Mouse (Mus musculus) liver, embryonic 11.5 days (tissue): ENCODE data around the gene Tcerg1l. TPM values are rescaled to one million over a fixed set of nuclear protein-coding genes. Genes with fewer than 3 reads are reported as not detected.
A peak's percentile ranks its signal among the peaks of the same experiment; 100 is the strongest.

ENCODE experiments used
- ATAC-seq: fragments of 200-750 bp; cut with Nextera tagmentation; replicated peaks from 2 replicates; pipeline ENCODE4 v1.8.0; 2017; ENCODE audit warnings: moderate number of reproducible peaks, mild to moderate bottlenecking, moderate TSS enrichment, moderate library complexity; ENCODE audit not compliant: low FRiP score
- DNase-seq: peaks from one replicate; pipeline ENCODE4 v3.0.0-alpha.2; 2017; ENCODE audit warnings: low spot score
- H3K27ac ChIP-seq: fragments of 300-500 bp; sonication (generic); 2 replicates; pipeline ENCODE4 v1.5.1; 2014; ENCODE audit warnings: mild to moderate bottlenecking, low read depth, low read length, control low read depth
- H3K27me3 ChIP-seq: fragments of 300-500 bp; sonication (generic); replicated peaks from 2 replicates; pipeline ENCODE4 v1.6.1; 2014; ENCODE audit warnings: low read length, mixed read lengths; ENCODE audit not compliant: control insufficient read depth, insufficient read depth
- H3K36me3 ChIP-seq: fragments of 300-500 bp; sonication (generic); 2 replicates; pipeline ENCODE4 v1.6.1; 2014; ENCODE audit warnings: mild to moderate bottlenecking, low read length, moderate library complexity, mixed read lengths; ENCODE audit not compliant: control insufficient read depth, insufficient read depth
- H3K4me1 ChIP-seq: fragments of 300-500 bp; sonication (generic); replicated peaks from 2 replicates; pipeline ENCODE4 v1.6.1; 2014; ENCODE audit warnings: low read length, mixed read lengths; ENCODE audit not compliant: control insufficient read depth, insufficient read depth
- H3K4me2 ChIP-seq: fragments of 300-500 bp; sonication (generic); 2 replicates; pipeline ENCODE4 v1.6.1; 2014; ENCODE audit warnings: mild to moderate bottlenecking, control low read depth, moderate library complexity
- H3K4me3 ChIP-seq: fragments of 300-500 bp; sonication (generic); 2 replicates; pipeline ENCODE4 v1.5.1; 2014; ENCODE audit warnings: low read depth, low read length, control low read depth
- H3K9ac ChIP-seq: fragments of 300-500 bp; sonication (generic); 2 replicates; pipeline ENCODE4 v1.6.1; 2014; ENCODE audit warnings: low read depth, low read length, control low read depth
- H3K9me3 ChIP-seq: fragments of 300-500 bp; sonication (generic); 2 replicates; pipeline ENCODE4 v1.6.1; 2016; ENCODE audit warnings: low read length, inconsistent platforms, mixed read lengths; ENCODE audit not compliant: control insufficient read depth
- WGBS: fragments of 180-500 bp; shearing (Covaris S2); extraction: QIAGEN DNeasy Blood & Tissue Kit; methylation state at CpG from one replicate; pipeline ENCODE4 v1.1.7; 2014; 5-methylcytosine and 5-hydroxymethylcytosine counted together
- polyA plus RNA-seq: library from polyadenylated mRNA; unstranded; fragments of >200 nt; fragmentation: Nextera tagmentation; extraction: Ambion mirVana; gene quantifications from 2 replicates; pipeline ENCODE4 v1.2.1, GENCODE M21; 2014

The Tcerg1l gene
- polyA plus RNA-seq, 1 experiment from 2014 or later = 0.74 TPM

DNA sequence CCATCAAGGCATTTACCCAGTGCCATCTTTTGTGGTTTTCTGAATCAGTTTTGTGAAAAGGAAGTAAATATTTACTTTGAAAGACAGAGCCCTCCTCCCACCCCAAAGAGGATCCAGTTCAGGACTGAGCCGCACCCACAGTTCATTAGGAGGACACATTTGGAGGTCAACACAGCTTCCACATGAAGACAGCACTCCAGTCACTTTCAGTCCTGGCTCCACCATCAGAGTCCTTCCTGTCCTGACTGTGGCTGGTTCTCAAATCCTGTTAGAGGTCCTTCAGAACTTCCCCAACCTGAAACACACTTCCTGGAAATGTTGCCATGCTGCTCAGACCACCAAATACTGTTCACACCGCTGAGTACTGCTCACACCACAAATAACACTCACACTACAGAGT lies 201.4 kb downstream of the Tcerg1l start:
- H3K9ac ChIP-seq = no peak overlapping the region
- WGBS = 45% methylated on average over 2 of the region's 2 CpGs
- peak; percentile 53 for ATAC-seq
- H3K36me3 ChIP-seq = no peaks in the 10 kb centered on the region
- no peak for DNase-seq
- no peak overlapping the region for H3K27ac ChIP-seq
- H3K4me2 ChIP-seq = no peak overlapping the region
- H3K9me3 ChIP-seq = no peaks in the 10 kb centered on the region
- no peaks in the 10 kb centered on the region for H3K4me1 ChIP-seq
- no peaks in the 10 kb centered on the region for H3K27me3 ChIP-seq
- no peak overlapping the region for H3K4me3 ChIP-seq

DNA sequence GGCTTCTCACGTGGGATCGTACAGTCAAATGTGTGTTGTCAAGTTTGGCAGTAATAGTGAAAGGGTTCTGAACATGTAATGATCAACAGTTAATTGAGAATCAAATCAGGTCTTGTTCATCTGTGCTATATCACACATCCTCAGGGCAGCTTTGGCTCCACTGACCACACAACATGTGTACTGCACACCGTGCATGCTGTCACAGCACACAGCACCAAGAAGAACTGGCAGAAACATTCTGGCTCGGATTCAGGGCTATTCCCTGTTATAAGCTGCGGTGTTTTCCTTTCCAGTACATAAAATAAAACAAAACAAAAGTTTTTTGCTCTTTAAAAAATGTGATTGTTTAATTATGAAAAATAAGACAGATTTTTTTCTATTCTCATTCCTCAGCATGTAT lies 213.3 kb downstream of the Tcerg1l start:
- H3K27me3 ChIP-seq = no peaks in the 10 kb centered on the region
- H3K4me3 ChIP-seq = no peak overlapping the region
- no peaks in the 10 kb centered on the region for H3K4me1 ChIP-seq
- H3K36me3 ChIP-seq = no peaks in the 10 kb centered on the region
- no peaks in the 10 kb centered on the region for H3K9me3 ChIP-seq
- no peak overlapping the region for H3K27ac ChIP-seq
- H3K4me2 ChIP-seq = no peak overlapping the region
- DNase-seq (no peak), ATAC-seq (no peak)
- H3K9ac ChIP-seq = no peak overlapping the region
- WGBS = 81% methylated on average over 5 of the region's 5 CpGs

DNA sequence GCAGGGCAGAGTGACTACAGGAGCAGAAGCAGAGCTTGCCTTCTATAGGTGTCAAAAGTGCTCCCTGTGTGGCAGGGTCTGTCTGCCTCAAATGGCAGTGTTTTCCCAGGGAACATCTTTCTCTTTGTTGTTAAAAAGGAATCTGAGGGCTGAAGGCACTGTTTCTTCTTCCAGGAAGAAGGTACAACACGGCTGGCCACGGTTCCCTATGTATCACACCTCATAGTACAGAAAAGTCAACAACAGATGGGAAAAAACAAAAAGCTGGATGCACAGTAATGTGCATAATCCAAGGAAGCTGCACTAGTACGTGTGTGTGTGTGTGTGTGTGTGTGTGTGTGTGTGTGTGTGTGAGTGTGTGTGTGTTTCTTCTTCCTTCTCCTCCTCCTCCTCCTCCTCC lies 215.3 kb downstream of the Tcerg1l start:
- Histone ChIP-seq H3K9ac (no peak overlapping the region), H3K36me3 (no peaks in the 10 kb centered on the region), H3K27me3 (no peaks in the 10 kb centered on the region), H3K27ac (no peak overlapping the region), H3K4me1 (no peaks in the 10 kb centered on the region), H3K9me3 (no peaks in the 10 kb centered on the region), H3K4me2 (no peak overlapping the region), H3K4me3 (no peak overlapping the region)
- 51% methylated on average over 3 of the region's 3 CpGs for WGBS
- ATAC-seq (no peak), DNase-seq (no peak)

DNA sequence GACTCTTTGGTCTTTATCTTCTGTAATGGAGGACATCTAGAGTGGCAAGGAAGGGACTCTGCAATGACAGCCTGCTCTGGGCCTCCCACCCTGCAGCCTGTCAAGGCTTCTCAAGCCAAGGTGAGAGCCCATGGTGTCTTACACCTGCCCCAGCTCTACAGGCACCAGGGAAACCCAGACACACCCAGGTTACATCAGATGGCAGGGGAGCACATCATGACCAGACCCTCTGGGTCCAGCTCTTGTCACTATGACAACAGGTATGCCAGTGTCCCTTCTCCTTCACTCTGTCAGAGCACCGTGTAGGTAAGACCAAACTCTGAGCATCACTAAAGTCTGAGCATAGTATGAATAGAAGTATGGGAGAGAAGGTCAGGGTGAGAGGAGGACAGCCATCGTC lies 218.9 kb downstream of the Tcerg1l start:
- no peak overlapping the region for H3K27ac ChIP-seq
- DNase-seq (no peak), ATAC-seq (no peak)
- H3K36me3 ChIP-seq = no peaks in the 10 kb centered on the region
- no peaks in the 10 kb centered on the region for H3K4me1 ChIP-seq
- 80% methylated on average over 2 of the region's 2 CpGs for WGBS
- no peaks in the 10 kb centered on the region for H3K9me3 ChIP-seq
- no peak overlapping the region for H3K9ac ChIP-seq
- no peaks in the 10 kb centered on the region for H3K27me3 ChIP-seq
- no peak overlapping the region for H3K4me3 ChIP-seq
- no peak overlapping the region for H3K4me2 ChIP-seq

DNA sequence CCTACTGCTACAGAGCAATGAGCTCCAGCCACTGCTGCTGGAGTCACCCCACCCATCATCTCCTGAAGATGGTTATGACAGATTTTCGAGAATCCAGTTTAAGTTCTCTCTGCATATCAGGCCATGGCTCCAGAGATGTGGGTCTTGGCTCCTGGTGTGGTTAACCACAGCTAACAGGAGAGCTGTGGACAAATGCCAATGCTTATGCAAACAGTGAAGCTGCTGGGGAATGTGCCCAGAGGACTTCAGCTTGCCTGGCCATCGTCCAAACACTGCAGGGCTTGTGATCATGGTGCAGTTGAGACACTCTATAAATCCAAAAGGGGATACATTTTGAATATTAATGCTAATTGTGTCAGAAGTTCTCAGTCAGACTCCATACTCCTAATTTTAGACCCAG lies 221.5 kb downstream of the Tcerg1l start:
- no peaks in the 10 kb centered on the region for H3K27me3 ChIP-seq
- no peak overlapping the region for H3K4me3 ChIP-seq
- ATAC-seq (no peak), DNase-seq (no peak)
- 44% methylated on average over 2 of the region's 2 CpGs for WGBS
- no peak overlapping the region for H3K4me2 ChIP-seq
- no peak overlapping the region for H3K9ac ChIP-seq
- no peak overlapping the region for H3K27ac ChIP-seq
- H3K4me1 ChIP-seq = no peaks in the 10 kb centered on the region
- no peaks in the 10 kb centered on the region for H3K36me3 ChIP-seq
- no peaks in the 10 kb centered on the region for H3K9me3 ChIP-seq

DNA sequence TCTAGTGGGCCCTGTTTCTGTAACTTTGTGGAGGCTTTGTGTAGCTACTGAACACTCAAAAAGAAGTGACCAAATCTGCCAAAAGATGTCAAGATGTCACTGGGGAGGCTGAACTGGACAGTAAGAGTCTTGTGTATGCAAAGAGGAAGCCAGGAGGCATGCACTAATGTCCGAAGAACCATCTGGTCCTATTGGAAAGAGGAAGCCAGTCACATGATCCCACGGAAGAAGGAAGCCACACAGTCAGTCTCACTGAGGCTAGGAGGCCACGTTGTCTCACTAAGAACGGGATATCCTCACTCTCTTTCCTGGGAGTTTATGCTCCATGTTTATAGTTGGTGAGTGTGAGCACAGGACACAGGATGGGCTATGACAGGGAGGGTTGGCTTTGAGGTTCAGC lies 227.1 kb downstream of the Tcerg1l start:
- Histone ChIP-seq H3K27ac (no peak overlapping the region), H3K4me1 (no peaks in the 10 kb centered on the region), H3K4me3 (no peak overlapping the region), H3K27me3 (no peaks in the 10 kb centered on the region), H3K36me3 (no peaks in the 10 kb centered on the region), H3K9ac (no peak overlapping the region), H3K9me3 (no peaks in the 10 kb centered on the region), H3K4me2 (no peak overlapping the region)
- 66% methylated on average over 4 of the region's 4 CpGs for WGBS
- ATAC-seq = no peak
- no peak for DNase-seq
